Mouse (Mus musculus): ENCODE measurements around the gene Dnah8. TPM values are rescaled to one million over a fixed set of nuclear protein-coding genes. Genes with fewer than 3 reads are reported as not detected.

Dnah8 gene
- total RNA-seq, 2 experiments from 2014 or later: 20.3 to 23.1 TPM

DNA sequence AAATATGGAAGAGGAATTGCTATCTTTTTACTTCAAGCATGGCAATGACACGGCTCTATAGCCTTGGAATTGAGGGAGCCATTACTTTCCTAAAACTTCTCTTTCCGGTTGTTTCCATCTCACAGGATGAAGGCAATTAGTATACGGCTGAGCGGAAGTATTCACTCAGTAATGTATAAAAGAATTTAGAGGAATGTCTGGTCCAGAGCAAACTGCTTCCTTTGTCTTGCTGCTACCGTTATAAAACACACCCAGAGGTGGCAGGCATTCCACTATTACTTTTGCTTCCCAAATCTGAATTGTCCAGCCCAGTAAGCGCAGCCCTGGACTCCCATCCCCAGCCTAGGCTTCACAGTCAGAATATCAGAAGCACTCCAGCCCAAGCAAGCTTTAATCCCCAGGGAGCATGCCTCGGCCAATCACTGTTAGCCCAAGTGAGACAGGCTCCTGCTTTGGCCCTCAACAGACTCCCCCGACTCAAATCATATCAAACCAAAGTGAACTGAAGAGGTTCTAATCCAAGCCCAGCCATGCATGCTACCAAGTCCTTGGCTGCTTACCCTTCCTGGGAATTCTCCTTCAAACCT, 16.2 kb upstream of the Dnah8 start:
- no peak for ATAC-seq (replicated peaks; ENCODE audit: poor library complexity, severe bottlenecking)

DNA sequence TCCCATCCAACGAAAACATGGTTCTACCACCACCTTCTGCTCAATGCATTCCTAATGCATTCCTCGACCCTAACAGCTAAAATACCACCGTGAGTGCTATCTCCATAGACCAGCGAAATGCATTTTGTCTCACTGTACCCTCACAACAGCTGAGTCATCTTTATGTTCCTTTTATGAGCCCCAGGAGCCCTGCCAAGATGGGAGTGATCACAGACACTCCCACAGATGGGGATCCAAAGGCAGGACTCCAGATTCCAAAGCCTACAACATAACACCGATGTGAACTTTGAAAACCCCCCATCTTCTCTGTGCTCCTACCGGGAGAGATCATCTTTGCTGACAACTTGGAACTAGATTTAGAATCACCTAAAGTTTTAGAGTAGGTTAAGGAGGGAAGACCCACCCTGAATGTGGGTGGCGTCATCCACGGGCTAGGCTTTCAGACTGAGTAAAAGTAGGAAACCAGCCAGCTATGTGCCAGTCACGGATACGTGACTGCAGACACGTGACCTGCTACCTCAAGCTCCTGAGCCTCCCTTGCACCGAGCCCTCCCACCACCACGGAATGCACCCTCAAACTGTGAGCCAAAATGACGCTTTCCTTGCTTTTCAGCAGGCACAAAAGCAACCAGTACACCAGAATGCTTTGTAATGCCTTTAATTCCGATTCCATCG, 14.7 kb upstream of the Dnah8 start:
- ATAC-seq (replicated peaks; ENCODE audit: poor library complexity, severe bottlenecking): no peak

DNA sequence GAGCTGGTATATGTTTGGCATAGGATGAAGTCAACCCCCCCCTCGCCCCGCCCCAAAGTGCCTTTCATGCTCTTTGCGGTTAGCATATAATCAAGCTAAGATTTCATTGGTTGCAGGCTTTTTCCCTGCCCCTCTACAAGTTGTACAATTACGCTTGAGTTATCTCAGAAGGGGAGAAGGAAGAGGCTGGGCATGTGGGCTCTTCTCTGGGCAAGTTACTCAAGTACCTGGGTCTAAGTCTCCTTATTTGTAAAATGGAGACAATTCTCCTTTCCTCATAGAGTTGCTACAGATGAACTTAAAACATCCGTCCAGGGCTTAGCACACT, 14.2 kb upstream of the Dnah8 start:
- ATAC-seq (replicated peaks; ENCODE audit: poor library complexity, severe bottlenecking): no peak

GRCm38 (mm10) chr17:30610739-30611138, 13.4 kb upstream of the Dnah8 start:
- ATAC-seq (replicated peaks; ENCODE audit: poor library complexity, severe bottlenecking): no peak

GRCm38 (mm10) chr17:30611221-30612074, 12.7 kb upstream of the Dnah8 start:
- no peak for ATAC-seq (replicated peaks; ENCODE audit: poor library complexity, severe bottlenecking)

DNA sequence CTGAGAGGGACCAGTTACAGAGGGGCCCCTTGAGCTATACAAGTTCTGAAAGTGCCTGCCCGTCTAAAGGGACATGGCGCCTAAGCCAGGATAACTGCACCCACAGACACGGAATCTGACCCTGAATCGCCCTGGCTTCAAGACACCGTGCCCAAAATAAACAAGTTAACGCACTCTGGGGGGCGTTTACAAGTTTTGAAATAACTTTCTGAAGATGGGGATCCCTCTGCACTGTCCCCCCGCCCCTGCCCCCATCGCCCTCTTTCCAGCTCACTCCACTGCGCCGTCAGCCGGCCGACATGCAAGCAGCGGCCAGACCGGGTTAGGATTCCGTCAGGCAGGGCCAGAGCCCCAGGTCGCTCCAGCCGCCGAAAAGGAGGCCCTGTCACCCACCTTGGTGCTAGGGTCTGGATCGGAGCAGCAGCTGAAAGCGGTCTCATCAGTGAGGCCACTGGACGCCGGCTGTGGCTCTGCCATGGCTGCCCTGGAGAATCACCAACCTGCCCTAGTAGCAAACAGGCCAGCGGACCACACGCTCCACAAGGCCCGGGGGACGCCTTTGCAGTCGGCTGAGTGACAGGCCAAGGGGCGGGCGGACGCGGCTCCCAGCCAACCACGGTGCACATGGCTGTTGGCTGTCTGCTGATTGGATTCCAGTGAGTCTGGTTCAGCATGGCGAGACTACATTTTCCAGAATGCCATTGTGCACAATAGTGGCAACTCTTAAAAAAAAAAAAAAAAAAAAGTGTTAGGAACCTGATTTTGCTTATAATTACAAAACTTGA, 11.9 kb upstream of the Dnah8 start:
- ATAC-seq (replicated peaks; ENCODE audit: poor library complexity, severe bottlenecking): peak; percentile 100

- ATAC-seq (replicated peaks; ENCODE audit: poor library complexity, severe bottlenecking): no peak
Observed at GRCm38 (mm10) chr17:30613350-30613749, 10.8 kb upstream of the Dnah8 start.

DNA sequence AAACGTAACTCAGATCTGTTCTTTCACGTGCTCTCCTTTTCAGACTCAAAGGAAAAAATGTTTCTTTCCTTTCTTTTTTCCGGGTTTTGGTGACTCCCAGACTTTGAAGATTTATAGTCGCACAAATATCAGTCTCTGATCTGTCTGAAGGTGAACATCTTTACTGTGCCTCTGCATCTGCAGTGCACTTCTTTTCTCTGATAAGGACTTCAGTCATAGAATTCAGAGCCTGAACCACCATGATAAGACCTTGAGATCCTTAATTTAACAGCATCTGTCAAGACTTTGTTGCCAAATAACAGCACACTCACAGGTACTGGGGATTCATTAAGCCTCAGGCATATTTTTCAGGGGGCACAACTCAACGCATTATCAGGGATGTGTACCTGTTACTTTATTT, 8.0 kb upstream of the Dnah8 start:
- no peak for ATAC-seq (replicated peaks; ENCODE audit: poor library complexity, severe bottlenecking)

DNA sequence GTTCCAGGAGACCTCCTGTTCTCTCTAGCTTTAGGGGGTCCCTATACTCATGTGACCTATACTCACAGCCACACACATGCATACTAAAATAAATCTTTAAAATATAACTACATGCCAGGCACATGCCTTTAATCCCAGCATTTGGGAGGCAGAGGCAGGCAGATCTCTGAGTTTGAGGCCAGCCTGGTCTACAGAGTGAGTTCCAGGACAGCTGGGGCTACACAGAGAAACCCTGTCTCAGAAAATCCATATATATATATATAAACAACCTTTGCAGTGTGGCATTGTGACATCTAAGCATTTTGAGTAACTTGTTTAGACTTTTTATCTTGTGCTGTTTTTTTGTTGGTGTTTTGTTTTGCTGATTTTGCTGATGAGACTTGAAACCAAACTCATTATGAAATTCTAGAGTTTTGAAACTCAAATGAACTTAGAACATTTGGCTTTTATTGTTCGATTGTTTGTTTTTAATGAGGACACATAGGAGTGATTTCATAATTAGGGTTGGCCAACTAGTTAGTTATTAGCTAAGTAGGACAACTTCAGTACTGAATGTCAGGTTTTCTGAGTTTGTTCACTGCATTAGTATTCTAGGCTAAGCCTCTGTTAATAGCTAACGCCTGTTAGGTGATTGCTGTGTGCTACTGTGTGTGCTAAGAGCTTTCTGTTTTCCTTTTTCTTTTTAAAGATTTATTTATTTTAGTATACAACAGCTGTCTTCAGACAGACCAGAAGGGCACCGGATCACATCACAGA, 5.8 kb upstream of the Dnah8 start:
- ATAC-seq (replicated peaks; ENCODE audit: poor library complexity, severe bottlenecking): no peak

- ATAC-seq (replicated peaks; ENCODE audit: poor library complexity, severe bottlenecking): no peak
Observed at GRCm38 (mm10) chr17:30619153-30619552, 5.0 kb upstream of the Dnah8 start.

- ATAC-seq (replicated peaks; ENCODE audit: poor library complexity, severe bottlenecking): no peak
Observed at GRCm38 (mm10) chr17:30620548-30620947, 3.6 kb upstream of the Dnah8 start.

- ATAC-seq (replicated peaks; ENCODE audit: poor library complexity, severe bottlenecking): no peak
Observed at GRCm38 (mm10) chr17:30621450-30621849, 2.7 kb upstream of the Dnah8 start.

GRCm38 (mm10) chr17:30623200-30623599, 954 bp upstream of the Dnah8 start:
- no peak for ATAC-seq (replicated peaks; ENCODE audit: poor library complexity, severe bottlenecking)

GRCm38 (mm10) chr17:30626719-30627118, 2.6 kb downstream of the Dnah8 start, which contains the start of gene Glo1:
Glo1 (minus strand) TSS chr17:30626871.
- ATAC-seq (replicated peaks; ENCODE audit: poor library complexity, severe bottlenecking): peak; percentile 69

DNA sequence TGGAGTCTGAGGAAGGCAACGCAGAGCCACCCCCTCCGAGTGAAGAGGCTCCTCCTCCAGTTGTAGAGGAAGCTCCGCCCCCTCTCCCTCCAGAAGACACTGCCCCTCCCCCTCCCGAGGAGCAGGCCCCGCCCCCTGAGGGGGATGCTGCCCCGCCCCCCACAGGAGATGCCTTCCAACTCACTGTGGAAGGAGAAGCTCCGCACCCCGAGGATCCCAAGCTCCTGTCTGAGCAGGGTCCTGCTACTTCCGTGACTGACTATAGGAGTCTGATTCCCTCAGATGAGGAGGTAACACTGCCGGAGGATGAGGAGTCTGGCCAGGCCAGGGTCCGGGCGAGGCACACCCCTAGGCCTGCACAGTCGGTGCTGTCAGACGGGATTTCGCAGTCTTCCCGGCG, 11.2 kb downstream of the Dnah8 start:
- ATAC-seq (replicated peaks; ENCODE audit: poor library complexity, severe bottlenecking): no peak

DNA sequence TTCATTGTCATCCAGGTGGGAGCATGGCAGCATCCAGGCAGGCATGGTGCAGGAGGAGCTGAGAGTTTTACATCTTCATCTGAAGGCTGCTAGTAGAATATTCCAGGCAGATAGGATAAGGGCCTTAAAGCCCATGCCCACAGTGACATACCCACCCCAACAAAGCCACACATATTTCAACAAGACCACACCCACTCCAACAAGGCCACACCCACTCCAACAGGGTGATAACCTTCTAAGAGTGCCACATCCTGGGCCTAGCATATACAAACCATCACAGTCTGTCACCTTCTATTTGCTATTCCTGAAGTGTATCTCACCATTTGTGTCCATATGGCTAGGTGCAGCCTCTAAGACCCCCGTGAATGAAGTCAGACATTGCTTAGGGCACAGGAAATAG, 13.6 kb downstream of the Dnah8 start:
- no peak for ATAC-seq (replicated peaks; ENCODE audit: poor library complexity, severe bottlenecking)

- ATAC-seq (replicated peaks; ENCODE audit: poor library complexity, severe bottlenecking): no peak
Observed at GRCm38 (mm10) chr17:30638996-30639395, 14.8 kb downstream of the Dnah8 start.

- ATAC-seq (replicated peaks; ENCODE audit: poor library complexity, severe bottlenecking): no peak
Observed at GRCm38 (mm10) chr17:30640896-30641295, 16.7 kb downstream of the Dnah8 start.

- ATAC-seq (replicated peaks; ENCODE audit: poor library complexity, severe bottlenecking): no peak
Observed at GRCm38 (mm10) chr17:30648770-30649169, 24.6 kb downstream of the Dnah8 start.

- no peak for ATAC-seq (replicated peaks; ENCODE audit: poor library complexity, severe bottlenecking)
Observed at GRCm38 (mm10) chr17:30653010-30653409, 28.9 kb downstream of the Dnah8 start.
